Mouse (Mus musculus) layer of hippocampus, adult 9-11 months (tissue): ENCODE measurements at regions not wholly inside any gene's neighbourhood (a gene's known extent, or its start where the extent isn't known, plus 50 kb on each side); places are given as distances from the start of the nearest gene placed in this dataset.

Experiments used
- DNase-seq: peaks from one replicate; pipeline ENCODE4 v3.0.0; 2022

GRCm38 (mm10) chr13:111940796-111941513, 132.2 kb upstream of the Map3k1 start:
- no peak for DNase-seq

DNA sequence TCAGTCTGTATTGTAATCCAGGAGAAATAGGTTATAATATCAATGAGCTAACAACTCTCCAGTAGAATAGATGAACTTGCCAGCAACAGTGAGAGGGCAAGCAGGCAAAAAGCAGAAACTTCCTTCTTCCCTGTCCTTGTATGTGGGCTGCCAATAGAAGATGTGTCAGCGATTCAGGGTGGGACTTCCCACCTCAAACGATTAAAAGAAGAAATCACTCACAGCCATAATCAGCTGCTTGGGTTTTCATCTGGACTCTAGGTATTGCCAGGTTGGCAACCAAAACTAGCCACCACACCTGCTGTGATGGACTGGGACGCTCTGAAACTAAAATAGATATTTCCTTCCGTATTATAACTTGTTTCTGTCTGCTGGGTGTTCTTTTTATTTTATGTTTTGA, 133.2 kb upstream of the Map3k1 start:
- no peak for DNase-seq

DNA sequence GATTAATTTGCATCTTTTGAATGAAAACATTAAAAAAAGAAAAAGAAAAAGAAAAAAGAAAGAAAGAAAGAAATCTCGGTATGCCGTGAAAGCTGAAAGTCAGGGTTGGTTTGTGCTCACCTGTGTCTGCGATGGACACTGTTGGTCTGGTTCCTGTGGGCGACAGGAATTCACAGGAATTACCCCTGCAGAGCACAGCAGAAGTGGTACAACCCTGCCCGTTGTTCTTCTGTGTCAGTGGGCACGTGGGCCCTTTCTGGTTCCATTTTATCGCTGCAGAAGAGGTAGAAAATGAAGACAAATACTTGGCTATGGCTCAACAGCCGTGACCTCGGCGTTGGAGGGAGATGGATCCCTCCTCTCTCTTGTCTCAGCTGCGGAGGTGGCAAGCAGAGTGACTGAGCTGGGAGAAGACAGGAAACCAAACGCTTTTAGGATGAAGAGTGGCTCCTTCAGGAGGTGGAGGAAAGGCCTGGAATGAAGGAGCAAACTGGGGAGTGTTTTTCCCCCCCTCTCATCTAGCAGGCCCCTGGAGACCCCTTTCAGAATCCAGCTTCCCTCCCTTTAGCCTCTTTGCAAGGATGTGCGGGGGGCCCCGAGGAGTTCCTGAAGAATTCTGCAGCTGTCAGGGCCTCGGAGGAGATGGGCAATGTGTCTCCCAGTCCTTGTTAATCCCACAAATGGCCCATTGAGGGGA, 134.7 kb upstream of the Map3k1 start:
- DNase-seq, result no peak

GRCm38 (mm10) chr13:111944089-111944406, 135.3 kb upstream of the Map3k1 start:
- DNase-seq, result peak; percentile 51

DNA sequence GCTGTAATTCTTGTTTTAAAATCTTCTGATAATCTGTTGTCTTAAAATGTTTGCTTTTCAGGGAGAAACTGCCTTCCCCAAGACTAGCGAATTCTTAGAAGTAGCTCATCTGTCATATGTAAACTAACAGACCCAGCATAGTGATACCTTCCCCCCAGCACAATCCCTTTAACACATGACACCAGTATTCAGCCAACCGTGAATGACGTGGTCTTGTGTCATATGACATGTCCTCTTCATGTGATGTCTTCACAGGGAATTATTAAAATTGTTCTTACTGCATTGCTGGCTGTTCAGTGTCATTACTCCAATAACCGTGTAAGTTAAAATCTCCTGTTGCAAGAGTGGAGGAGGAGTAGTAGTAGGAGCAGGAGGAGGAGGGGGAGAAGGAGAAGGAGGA, 137.5 kb upstream of the Map3k1 start:
- DNase-seq, result no peak

- no peak for DNase-seq
Measured at GRCm38 (mm10) chr13:111946811-111947210, 138.0 kb upstream of the Map3k1 start.

- DNase-seq, result no peak
Measured at GRCm38 (mm10) chr13:111948395-111948794, 139.6 kb upstream of the Map3k1 start.

DNA sequence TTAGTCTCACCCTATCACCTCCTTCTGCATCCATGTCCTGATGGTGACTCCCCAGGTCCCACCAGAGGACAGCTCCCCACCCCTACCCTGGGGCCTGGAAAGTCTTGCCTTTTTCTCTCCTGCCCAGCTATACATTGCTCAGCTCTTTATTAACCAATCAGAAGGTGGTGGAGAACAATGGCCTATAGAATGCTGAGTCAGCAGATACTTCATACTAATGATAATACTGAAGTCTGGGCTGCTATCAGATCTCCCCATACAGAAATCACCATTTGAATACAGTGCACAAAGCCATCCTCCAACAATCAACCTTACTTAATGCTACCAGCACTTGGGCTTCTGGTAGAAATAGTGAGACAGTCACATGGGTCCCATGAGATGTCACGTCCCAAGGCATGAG, 141.2 kb upstream of the Map3k1 start:
- DNase-seq, result no peak

DNA sequence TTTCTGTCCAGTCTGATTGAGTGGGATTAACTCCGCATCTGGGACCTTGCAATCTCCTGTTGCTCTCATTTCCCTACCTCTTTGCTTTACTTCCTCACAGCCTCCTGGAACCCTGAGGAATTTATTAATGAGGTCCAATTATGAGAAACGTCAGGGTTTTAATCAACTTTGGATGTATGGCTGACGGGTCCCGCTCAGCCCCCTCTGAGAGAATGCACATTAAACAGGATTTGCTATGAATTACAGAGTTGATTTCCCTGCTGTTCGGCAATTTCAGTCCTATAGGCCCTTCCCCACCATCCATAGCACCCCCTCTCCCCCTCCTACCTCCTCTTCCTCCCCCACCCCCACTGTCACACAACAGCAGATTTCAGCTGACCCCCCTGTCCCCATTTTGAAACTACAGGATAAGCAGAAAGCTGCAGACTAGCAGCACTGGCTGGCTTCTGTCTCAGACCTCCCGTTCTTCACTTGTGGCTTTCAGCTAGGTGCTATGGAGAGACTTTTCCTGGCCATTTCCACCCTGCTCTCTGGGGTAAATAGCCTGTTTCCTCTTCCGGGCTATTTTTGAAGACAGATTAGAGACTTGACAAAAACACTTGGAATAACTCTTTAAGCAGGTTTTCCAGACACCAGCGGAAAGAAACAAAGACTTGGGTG, 145.2 kb upstream of the Map3k1 start:
- DNase-seq, result no peak

GRCm38 (mm10) chr13:111954520-111954884, 145.7 kb upstream of the Map3k1 start:
- DNase-seq, result no peak

DNA sequence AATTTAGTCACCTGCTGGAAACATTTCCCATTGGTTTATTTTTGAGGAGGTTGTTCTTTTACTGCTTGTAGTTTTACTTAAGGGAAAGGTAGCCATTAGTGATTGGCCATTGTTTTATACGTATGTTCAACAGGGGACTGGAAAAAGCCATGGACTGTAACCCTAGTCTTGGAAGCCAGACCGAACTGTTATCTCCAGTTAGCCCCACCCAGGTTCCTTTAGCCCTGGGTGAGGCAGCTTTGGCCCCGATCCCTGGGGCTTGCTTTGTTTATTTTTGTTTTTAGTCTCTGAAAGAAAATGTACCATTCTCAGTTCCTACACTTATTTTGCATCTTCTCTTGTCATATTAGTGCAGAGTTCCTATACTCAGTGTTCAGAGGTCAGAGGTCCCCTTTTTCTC, 148.3 kb upstream of the Map3k1 start:
- DNase-seq, result no peak

- DNase-seq, result no peak
Measured at GRCm38 (mm10) chr13:111957674-111958273, 149.0 kb upstream of the Map3k1 start.

DNA sequence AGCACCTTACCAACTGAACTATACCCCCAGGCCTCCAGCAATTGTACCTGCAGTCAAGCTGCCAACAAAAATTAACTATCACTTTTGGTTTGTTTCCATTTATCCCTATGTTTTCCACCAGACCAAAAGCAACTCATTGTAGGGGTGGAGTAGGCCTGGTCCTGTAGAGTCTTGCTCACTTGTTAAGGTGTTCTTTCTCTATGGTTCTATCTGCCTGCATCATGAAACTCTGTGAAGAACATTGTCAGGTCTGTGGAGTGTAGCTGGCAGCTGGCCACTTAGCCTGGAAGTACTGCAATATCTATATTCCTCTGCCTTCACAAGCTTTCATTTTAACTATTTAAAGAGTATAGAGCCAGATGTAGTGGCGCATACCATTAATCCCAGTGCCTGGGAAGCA, 149.6 kb upstream of the Map3k1 start:
- no peak for DNase-seq

DNA sequence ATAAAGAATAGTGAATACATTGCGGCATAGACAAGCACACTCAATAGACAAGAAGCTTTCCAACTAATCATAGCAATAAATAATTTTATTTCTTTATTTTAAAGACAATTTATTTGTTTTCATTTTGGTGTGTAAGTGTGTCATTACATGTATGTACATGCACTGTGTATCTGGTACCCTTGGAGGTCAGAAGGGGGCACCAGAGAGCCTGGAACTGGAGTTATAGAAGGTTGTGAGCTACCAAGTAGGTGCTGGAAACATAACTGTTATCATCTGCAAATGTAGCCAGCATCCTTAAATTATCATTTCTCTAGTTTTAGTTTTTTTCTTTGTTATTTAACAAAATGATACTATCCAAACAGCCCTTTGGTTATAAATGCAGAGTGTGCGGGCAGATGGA, 151.2 kb upstream of the Map3k1 start:
- no peak for DNase-seq

DNA sequence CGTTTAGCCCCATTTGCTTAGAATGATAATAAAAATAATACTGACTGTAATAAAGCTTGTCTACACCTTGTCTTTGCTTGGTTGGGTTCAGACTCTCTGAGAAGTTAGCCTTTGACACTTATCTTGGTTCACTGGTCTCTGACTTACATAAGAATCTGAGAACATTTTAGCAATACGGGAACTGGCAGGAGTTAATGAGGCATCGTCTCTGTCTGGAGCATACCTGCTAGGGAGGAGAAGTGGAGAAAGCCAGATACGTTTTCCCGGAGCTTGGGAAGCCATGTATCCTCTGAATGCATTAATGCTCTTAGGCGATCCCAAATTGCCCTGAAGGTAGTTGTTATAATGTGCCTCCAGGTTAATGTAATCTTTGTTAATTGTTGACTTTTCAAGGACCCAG, 152.6 kb upstream of the Map3k1 start:
- DNase-seq, result no peak

- DNase-seq, result no peak
Measured at GRCm38 (mm10) chr13:111962155-111962554, 153.4 kb upstream of the Map3k1 start.

GRCm38 (mm10) chr13:111966113-111966512, 157.3 kb upstream of the Map3k1 start:
- DNase-seq, result no peak

DNA sequence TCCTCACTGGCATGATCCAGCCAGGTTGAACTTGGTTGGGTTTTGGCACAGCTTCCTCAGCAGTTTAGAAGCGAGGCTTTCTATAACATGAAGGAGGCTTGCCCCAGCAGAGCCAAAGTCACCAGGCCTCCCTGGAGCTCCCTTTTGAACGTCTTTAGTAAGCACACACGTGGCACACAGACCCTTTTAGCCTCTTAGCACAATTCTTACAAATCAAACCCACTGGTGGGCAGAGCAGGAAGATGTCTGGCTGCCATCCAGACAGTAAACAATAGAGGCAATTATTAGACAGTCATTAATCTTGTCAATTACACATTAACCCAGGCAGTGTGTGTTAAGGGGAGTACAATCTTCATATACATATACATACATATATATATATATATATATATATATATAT, 157.8 kb upstream of the Map3k1 start:
- DNase-seq, result no peak

DNA sequence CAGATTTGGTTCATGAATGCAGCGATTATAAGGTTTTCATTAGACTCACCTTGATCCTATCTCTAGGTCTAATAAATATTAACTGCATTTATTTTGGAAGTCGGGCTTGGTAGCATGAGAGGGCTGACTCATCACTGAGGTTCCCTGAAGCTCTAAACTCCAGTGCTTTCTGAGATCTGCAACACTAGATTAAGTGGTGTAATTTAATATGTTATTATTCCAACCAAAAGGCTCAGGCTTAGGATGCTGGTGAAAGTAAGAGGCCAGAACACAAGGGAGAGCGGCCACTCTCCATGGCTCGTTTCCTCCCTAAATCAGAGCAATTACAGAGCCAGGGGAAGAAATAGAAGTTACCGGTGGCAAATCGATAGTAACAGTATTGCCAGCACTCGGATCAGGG, 159.4 kb upstream of the Map3k1 start:
- no peak for DNase-seq

- DNase-seq, result no peak
Measured at GRCm38 (mm10) chr13:111974282-111974681, 165.5 kb upstream of the Map3k1 start.

DNA sequence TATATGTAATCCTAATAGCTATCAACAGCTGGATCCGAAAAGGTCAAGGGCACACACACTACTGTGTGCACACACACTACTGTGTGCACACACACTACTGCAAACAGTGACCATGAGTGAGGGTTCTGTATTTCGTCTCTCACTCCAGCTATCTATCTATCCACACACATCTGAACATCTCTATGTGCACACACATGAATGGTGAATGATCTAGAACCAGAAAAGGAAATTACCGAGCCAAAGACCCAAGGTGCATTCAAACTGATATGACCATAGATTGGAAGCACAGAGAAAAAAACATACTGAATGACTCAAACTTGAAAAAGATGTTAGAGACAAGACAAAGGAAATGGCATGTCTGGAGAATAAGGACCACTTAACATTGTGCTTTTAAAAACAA, 166.8 kb upstream of the Map3k1 start:
- DNase-seq, result no peak

DNA sequence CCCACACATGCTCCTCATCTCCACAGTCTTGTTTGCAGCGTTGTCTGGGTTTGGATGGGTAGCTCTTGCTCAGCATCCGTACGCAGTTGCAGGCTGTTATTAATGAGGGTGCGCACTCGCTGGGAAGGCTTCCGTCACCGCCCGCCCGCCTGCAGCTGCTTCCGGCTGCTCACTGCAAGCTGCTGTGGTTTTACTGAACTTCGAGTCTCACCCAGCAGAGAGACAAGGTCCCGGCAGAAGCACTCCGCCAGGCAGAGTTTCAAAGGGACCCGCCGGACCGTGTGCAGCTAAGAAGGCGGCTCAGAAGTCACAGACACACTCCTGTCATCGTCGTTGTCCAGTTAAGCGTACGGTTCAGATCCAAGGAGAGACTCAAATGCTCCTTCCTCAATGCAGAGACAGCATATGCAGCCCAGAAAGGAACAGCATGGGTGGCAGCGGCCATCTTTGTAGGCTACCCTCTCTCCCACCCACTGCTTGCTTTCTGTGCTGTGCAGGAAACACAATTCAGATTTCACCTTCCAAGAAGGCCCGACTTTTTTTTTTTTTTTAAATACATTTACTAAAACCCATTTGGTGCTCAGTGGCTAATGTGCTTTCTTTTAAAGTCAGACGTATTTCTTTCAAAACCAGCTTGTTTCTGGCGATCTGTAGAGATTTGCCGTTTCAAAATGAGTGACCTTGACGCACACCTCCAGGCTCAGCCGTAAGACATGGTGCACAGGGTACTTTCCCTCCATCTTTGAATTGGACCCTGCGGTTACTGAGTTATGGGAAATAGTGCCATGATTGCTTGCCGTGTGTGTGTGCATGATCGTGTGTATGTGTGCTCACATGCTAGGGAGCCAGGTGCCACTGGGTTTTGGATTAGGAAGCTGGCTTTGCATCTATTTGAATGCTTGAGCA, 169.2 kb upstream of the Map3k1 start:
- DNase-seq, result no peak

- DNase-seq, result no peak
Measured at GRCm38 (mm10) chr13:111978675-111979020, 169.9 kb upstream of the Map3k1 start.
